Mouse (Mus musculus) 416B (cell line): ENCODE measurements at regions not wholly inside any gene's neighbourhood (a gene's known extent, or its start where the extent isn't known, plus 50 kb on each side); places are given as distances from the start of the nearest gene placed in this dataset.

ENCODE experiments used
- DNase-seq: peaks from one replicate; pipeline ENCODE4 v3.0.0; 2011; ENCODE audit warnings: low read depth

- no peak for DNase-seq
Measured at GRCm38 (mm10) chrX:115543145-115543544, 635.8 kb downstream of the Ube2dnl2 start.

- peak; percentile 24 for DNase-seq
Measured at GRCm38 (mm10) chrX:115586111-115586865, 678.9 kb downstream of the Ube2dnl2 start.
